Mouse (Mus musculus): ENCODE data around the gene Tubgcp5.
"Not testable (repeated sequence)": the region's sequence is repeated elsewhere in the genome, so short reads cannot be mapped to it uniquely, and the experiment has no call there.

Gene Tubgcp5

DNA sequence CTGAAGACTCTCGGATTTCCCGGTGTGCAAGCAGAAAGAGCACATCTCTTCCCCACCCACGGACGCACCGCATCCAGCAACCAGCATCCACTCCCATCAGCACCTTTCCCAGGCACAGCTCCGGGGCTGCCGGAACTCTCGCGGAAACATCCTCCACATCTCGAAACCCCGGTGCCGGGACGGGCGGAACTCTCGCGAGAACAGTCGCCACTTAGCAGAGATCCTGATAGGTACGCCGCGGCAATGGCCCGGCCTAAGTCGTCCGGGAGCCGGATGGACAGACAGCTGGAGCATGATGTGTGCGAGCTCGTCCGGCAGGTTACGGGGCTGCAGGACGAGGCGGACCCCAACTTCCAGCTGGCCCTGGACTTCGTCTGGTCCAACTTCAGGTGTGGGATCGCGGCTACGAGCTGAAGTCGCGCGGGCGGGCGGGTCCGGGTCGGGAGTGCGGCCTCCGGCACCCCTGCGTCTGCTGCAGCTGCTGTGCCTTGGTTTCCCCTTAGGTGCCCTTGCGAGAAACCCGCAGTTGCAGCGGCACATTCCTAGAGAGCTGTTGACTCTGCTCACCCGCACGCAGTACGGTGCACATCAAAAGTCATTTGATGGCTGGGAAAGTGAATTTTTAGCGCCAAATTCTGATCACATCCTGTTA lies at the start of gene Tubgcp5:
Tubgcp5 (plus strand) TSS at position 203 of the 652 bp plus-strand sequence.
- peak; percentile 96 for DNase-seq (ENCODE audit: low spot score)

DNA sequence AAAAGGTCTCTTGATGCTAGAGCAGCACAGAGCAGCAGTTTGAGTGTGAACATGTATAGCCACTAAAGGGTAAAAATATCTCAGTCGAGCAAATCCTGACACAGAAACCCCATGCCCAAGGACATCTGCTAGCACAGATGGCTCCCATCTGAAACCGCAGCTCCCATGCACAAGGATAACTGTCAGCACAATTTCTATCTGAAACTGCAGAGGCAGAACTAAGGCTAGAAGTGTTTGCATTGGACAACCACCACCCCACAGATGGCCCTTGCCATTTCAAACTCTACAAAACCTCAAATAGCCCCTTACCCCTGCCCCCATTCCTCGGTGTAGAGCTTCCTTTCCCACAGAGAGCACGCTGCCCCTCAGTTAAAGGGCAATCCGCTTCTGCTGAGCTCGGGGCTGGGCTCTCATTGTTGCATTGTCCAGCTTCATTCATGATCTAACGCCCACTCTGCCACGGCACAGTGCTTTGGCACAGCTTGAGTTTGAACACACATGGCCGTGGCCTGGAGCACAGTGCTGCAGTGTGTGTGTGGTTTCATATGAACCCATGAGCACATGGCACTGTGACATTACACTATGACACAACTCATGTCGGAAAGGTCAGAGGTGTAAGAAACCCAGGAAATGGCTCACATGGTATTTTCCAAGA lies 49.3 kb upstream of the Tubgcp5 start:
- peak; percentile 37 for DNase-seq (ENCODE audit: low spot score)

DNA sequence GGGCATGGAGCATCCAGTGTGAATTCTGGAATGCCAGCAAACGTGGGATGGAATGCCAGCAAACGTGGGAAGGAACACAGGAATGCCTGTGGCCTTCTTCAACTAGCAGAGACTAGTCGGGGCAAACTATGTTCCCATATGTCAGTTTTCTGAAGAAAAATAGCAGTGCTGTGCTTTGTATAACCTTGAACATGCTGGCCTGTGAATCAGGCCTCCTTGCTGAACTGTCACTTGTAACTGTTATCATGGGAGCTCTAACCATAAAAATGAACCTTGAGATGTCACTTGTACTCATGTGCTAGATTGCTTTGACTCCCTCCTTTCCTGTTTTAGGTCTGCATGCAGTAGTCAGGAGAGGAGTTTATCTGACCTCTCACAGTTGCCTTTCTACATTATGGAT lies 43.1 kb upstream of the Tubgcp5 start:
- no peak for DNase-seq (ENCODE audit: low spot score)

DNA sequence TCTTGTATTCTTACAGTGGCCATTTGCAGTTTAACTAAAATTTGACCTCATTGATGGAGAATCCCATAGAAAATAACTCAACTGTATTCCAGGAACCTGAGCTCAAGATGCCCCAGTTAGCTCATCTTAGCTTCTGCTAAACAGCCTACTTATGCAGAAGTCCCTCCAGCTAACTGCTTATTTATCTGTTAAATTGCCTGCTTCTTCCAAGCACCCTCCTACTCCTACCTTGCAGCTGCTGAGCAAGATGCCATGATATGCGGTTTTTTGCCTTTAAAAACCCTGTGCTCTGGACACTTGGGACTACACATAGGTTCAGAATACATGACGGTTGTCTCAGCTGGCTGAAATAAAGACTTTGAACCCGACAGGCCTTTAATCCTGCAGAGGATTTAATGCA lies 34.6 kb upstream of the Tubgcp5 start:
- DNase-seq (ENCODE audit: low spot score): no peak

DNA sequence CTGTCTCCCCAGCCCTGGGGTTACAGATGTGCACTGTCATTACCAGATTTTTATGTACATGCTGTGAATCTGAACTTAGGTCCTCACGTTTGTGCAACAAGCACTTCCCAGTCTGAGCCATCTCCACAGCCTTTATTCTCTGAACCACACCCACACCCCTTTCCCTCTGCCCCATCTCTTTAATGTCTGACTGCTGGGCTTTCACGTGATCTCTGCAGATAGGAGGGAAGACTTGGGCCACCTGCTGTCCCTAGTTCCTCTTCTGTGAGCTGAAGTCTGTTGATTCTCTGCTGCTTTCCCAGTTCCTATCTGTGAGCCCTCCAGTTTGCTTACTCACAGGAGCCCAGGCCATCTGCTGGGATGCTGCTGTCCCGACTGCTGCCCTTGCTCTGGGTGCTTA lies 26.0 kb upstream of the Tubgcp5 start, which contains the start of gene Siglech:
Siglech (plus strand) TSS at position 253 of the 400 bp plus-strand sequence.
- no peak for DNase-seq (ENCODE audit: low spot score)

DNA sequence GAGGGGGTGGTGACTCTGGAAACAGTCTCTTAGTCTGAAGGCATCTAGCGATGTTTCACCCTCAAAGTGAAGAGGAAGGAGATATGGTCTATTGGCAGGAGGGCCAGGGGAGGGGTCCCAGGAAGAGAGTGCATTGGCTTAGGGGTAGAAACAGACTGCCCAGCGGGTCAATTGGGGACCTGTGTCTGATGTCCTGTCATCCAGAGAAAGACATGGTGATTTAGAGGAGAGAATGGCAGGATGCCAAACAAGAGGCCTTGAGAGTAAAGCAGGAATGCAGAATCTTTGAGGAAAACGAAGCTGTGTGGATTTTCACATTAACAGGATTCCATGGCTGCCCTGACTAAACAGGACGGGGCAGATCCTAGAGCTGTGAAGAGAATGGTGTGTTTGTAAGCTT lies 13.9 kb upstream of the Tubgcp5 start:
- DNase-seq (ENCODE audit: low spot score): no peak

DNA sequence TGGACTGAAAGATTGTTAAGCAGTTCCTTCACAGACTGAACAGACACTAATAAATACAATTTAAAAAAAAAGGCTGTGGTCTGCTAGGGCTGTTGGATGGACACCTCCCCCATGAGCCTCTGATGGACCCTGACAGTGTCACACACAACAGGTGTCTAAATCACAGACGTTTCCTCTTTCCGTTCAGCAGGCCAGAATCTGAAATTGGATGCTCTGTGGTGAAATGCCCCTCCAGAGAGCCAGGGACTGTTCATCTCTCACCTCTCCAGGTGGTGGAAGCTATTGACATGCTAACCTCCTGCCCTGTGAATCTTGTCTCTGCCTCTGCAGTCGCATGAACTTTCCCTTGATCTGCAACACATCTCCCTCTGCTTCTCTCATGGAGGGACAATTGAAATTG lies 11.5 kb upstream of the Tubgcp5 start:
- DNase-seq (ENCODE audit: low spot score): no peak

DNA sequence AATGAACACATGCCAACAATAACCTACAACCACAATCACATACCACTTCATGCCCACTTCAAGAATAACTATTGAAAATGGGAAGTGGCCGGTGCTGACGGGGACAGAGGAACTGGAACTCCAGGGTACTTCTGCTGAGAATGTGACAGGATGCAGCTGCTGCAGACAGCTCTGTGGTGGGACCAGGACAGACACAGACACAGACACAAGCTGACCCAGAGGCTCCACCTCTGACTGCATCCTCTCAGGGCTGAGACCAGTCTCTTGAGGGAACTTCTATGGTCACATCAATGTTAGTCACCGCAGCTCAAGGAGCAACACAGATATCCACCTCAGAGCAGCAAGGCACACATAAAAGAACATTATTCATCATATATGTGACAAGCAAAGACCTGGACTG lies 9.4 kb upstream of the Tubgcp5 start:
- peak; percentile 29 for DNase-seq (ENCODE audit: low spot score)

DNA sequence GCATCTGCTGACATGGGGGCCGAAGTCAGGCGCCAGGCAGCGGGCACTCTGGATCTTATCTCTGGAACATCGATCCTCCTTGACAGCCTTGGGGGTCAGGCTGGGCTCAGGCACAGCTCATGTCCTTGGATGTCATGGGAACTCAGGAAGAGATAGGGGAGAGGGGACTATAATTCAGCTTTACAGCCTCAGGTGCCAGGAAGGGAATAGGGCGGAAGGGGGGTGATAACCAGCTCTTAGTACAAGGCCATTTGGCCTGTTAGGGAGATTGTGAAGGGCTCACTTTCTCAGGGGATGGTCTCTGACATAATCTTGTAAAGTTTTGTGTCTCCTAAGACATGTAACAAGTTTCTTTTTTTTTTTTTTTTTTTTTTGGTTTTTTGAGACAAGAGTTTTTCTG lies 3.4 kb upstream of the Tubgcp5 start:
- not testable (repeated sequence) for DNase-seq (ENCODE audit: low spot score)

DNA sequence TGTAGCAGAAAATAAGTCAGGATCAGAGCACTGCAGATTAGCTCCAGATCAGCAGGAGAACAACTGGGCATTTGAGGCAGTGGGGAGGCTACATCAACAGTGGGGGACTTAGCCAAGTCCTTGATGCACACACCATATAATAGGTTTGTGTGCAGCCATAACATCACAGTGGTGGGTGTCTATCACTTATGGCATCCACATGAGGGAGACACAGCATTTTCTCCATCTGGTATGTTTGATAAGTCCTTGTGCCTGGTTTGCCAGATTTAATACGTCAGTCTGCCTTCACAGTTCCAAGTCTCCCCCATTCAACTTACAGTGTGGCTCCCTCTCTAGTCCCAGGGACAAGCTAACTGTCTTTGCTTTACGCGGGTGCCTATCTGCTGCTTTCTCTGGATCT lies 1.7 kb upstream of the Tubgcp5 start:
- peak; percentile 22 for DNase-seq (ENCODE audit: low spot score)

DNA sequence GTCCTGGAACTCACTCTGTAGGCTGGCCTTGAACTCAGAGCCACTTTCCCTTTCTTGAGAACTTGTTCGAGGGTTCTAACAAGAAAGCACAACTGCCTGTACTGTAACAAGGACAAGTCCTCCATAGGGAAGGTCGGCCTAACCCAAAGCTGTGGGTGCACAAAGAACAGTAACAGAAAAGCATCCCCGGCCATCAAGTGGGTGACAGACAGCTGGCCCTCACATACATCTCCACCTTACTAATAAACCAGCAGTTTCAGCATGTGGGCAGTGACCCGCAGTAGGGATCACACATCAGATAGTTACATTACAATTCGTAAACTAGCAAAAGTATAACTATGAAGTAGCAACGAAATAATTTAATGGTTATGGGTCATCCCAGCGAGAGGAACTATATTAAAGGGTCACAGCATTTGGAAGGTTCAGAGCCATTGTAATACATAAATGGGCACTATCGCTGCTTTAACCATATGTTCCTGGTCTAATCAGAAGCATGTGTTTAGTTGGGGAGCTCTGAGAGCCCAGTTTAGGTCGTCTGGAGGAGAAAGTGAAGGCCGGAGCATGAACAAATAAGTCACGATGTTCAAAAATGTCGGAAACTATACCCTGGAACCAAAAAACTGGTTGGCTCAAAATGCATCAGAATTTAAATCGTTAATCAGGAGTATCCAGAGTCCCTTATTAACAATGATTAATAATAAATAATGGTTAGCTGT lies 560 bp upstream of the Tubgcp5 start:
- DNase-seq (ENCODE audit: low spot score): no peak

DNA sequence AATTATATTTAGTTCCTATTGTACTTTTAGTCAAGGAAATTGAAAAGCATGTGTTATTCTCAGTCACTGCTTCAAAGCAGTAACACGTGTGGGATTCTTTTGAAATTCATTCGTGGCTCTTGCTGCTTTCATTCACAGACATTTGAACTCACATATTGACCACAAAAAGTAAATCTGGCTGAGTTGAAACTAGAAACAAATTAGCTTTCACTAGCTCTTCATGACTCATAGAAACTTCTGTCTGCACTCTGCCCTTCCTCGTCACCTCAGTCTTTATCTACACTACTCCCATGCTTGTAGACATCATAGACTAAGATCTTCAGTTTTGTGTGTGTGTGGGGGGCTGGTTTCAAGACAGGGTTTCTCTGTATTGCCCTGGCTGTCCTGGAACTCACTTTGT lies 6.0 kb downstream of the Tubgcp5 start:
- DNase-seq (ENCODE audit: low spot score): no peak

DNA sequence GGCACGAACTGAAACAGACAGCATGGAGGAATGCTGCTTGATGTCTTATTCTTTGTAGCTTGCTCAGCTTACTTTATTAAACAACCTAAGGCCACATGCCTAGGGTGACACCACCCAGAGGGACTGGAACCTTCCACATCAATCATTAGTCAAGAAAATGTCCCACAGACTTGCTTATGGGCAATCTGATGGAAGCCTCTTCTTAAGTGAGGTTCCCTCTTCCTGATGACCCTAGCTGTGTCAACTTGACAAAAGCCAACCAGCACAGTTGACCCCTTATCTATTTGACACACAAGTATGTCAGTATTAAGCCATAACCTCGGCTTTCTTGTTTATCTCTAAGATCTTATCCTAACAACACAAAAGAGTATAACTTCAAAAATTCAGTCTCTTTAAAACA lies 16.0 kb downstream of the Tubgcp5 start:
- DNase-seq (ENCODE audit: low spot score): no peak

DNA sequence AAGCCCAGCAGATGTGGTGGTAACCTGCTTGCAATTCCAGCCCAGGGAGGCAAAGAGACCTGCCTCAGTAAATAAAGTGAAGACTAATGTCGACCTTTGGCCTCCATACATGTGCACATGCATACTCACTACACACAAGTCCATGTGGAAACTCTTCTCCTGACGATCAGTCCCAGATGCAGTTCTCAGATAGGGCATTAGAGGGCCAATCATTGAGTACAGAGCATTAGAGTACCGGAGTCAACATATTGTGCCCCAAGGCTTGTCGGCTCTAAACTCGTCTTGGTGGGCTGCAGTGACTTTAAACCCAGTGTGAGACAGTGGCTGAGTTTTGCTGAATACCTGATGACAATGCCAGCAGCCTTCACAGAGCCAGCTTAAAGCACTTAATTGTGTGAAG lies 30.5 kb downstream of the Tubgcp5 start:
- DNase-seq (ENCODE audit: low spot score): no peak

DNA sequence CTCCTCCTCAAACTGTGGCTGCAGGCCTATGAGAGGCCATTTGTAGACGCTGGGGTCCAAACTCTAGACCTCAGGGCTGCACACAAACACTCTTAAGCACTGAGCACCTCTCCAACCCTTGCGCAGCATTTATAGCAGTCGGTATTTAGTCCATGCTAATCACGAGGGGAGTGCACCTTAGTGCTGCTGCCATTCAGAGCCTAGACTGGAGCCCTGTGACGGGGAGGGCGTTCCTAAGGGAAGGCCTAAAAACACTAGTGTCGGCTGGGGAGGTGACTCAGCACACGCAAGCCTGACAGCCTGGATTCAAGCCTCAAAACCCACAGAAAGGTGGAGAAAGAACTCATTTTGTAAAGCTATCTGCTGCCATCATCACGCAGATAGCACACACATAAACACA lies 33.6 kb downstream of the Tubgcp5 start:
- no peak for DNase-seq (ENCODE audit: low spot score)

DNA sequence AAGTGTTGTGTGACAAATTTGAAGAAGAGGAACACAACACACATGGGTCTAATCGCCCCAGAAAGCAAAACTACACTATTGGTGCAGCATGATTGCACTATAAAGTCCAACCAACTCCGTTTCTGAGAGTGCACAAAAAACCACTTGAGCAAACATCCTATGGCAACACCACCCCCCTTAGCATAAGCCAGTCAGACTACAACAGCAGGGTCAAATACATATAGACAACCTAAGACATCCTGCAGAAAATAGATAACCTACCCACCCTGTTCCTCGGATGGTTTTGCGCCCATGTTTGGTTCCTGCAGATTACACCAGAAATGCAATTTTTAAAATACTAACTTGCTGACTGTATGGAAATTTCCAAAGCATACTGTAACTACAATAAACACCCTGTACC lies 42.9 kb downstream of the Tubgcp5 start:
- DNase-seq (ENCODE audit: low spot score): no peak

DNA sequence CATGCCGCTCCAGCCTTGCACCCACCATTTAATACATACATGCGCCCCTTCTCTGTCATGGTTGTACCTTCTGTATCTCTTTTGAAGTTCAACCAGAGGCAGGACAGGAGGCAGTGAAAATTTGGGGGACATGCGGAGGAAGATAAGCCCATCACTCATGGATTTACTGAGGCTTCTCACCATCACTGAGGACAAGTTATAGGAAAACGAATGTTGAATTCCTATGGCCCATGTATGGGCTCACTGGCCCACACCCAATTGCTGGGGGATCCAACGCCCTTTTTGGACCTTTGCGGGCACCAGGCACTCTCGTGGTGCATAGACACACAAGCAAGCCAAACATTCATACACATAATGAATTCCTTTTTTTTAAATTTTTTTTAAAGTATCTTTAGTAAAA lies 47.5 kb downstream of the Tubgcp5 start, which contains the start of gene Cyfip1:
Cyfip1 (plus strand) TSS at position 301 of the 400 bp plus-strand sequence.
- no peak for DNase-seq (ENCODE audit: low spot score)

DNA sequence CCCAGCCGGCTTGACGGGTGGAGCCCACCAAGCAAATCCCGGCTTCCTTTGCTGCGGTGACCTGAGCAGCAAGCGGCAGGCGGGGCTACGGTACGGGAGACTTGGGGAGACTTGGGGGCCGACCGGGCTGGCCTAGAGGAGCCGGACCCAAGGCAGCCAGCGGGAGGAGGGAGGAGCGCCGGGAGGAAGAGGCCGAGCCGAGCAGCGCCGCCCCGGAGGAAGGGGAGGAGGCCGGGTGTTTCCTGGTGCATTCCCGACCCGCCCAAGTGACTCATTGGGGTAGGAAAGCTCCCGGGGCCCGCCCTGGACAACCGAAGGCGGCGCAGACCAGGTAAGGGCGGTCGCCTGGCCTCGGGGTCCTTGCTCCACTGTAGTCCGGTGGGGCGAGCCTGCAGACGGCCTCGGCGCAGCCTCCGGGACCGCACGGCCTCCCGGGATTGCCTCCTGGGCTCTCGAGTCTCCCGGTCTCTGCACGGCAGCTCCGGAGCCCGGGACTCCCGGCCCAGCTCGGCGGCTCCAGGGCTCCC lies 48.1 kb downstream of the Tubgcp5 start:
- DNase-seq (ENCODE audit: low spot score): peak; percentile 70

DNA sequence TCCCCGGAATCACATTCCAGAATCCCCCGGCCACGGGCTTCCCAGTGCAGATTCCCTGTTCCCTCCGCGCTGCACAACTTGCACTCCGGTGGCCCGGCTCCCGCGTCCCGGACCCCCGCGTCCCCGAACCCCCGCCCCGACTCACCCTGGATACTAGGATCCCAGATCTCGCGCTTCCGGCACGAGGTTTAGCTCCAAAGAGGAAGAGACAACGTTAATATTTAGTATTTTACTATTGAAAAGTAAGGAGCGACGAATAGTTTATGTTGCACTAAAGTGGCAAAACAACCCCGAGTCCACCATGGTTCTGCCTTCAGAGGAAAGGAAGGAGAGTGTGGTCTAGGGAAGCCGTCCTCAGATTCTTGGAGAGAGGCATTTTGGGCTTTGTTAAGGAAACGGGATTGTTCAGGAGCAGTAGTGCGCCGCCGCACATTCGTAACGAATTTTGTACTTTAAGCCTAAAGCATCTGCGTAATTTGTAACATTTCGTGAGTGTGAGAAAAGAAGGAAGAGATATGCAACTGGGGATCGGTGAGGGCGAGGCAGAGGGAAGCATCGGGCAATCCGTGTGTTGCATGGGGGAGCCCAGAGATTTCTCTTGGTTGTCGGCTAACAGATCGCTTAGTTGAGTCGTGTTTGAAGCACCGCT lies 48.7 kb downstream of the Tubgcp5 start:
- no peak for DNase-seq (ENCODE audit: low spot score)

DNA sequence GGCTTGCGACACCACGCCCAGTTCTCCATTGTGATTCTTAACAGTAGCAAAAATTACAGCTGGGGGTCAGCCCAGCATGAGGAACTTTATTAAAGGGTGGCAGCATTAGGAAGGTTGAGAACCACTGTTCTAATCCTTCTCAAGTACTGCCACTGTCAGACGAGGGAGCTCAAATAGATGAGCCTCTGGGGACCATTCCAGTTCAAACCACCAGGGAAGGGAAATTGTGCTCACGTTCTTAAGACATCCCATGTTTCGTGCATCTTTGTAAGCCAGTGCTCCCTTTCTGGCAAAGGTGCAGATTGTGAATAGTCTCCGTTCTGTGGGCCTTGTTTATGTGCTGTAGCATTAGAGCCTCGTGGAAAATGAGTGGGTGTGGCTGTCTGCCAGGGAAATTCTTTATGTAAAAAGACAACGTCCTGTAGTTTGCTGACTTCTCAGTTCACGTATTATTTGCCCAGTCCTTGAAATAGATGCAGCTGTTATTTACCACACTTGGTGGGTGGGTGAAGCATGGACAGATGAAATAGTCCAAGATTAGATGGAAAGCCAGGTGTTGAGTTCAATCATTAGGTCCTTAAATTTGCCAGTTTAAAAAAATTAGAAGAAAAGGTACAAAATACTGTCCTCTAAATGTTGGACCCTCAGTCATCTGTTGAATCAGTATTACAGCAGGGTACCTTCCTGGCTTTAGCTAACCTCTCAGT lies 52.8 kb downstream of the Tubgcp5 start:
- no peak for DNase-seq (ENCODE audit: low spot score)

DNA sequence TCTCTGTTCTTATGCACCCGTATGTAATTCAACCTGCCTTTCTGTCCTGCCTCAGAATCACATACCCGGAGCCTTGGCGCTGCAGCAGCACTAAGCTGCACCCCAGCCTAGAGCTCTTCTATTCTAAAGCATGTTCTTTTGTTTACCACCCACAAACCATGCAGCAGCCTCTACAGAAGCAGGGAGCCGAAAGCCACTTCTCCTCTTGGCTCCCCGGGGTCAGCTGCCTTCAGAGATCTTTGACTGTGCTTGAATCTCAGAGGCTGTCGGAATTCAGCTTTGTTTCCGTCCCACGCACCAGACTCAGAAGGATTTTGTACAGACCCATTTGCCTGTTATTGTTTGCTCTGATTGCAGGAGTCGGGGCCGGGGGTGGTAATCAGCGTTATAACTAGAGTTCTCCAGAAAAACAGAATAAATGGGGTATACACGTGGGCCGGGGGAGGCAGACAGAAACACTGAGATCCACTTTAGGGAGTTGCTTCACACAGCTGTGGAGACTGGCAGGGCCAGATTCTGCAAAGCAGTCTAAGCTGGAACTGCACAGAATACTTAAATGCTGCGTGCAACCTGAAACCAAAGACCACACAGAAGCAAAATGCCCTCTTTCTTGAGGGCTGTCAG lies 56.1 kb downstream of the Tubgcp5 start:
- DNase-seq (ENCODE audit: low spot score): peak; percentile 74

All from left cerebral cortex, adult 11 months (tissue).